Mouse (Mus musculus) forebrain, embryonic 10.5 days (tissue): ENCODE measurements around the gene Ctnnd2. TPM values are rescaled to one million over a fixed set of nuclear protein-coding genes. Genes with fewer than 3 reads are reported as not detected.

Experiments used
- DNase-seq: peaks from one replicate; pipeline ENCODE4 v3.0.0-alpha.2; 2017; ENCODE audit warnings: low spot score; ENCODE audit errors: extremely low spot score
- H3K27ac ChIP-seq: fragments of 300-500 bp; sonication (generic); 2 replicates; pipeline ENCODE4 v1.5.1; 2016; ENCODE audit warnings: mild to moderate bottlenecking
- H3K27me3 ChIP-seq: fragments of 300-500 bp; sonication (generic); 2 replicates; pipeline ENCODE4 v1.6.1; 2016; ENCODE audit warnings: mild to moderate bottlenecking; ENCODE audit not compliant: poor library complexity, severe bottlenecking
- H3K36me3 ChIP-seq: fragments of 300-500 bp; sonication (generic); replicated peaks from 2 replicates; pipeline ENCODE4 v1.6.1; 2016; ENCODE audit warnings: mild to moderate bottlenecking, moderate library complexity
- H3K4me1 ChIP-seq: fragments of 300-500 bp; sonication (generic); 2 replicates; pipeline ENCODE4 v1.6.1; 2016
- H3K4me3 ChIP-seq: fragments of 300-500 bp; sonication (generic); 2 replicates; pipeline ENCODE4 v1.5.1; 2016; ENCODE audit warnings: mild to moderate bottlenecking, moderate library complexity
- H3K9me3 ChIP-seq: fragments of 300-500 bp; sonication (generic); 2 replicates; pipeline ENCODE4 v1.6.1; 2016; ENCODE audit warnings: mild to moderate bottlenecking, moderate library complexity
- WGBS: fragments of 180-500 bp; shearing (Covaris S2); methylation state at CpG from one replicate; pipeline ENCODE4 v1.1.7; 2016; 5-methylcytosine and 5-hydroxymethylcytosine counted together
- polyA plus RNA-seq: library from polyadenylated mRNA; unstranded; fragments of >200 nt; fragmentation: Nextera tagmentation; extraction: Ambion mirVana; gene quantifications from 2 replicates; pipeline ENCODE4 v1.2.1, GENCODE M21; 2016

Gene Ctnnd2
- polyA plus RNA-seq, 1 experiment from 2014 or later: 25.3 TPM

DNA sequence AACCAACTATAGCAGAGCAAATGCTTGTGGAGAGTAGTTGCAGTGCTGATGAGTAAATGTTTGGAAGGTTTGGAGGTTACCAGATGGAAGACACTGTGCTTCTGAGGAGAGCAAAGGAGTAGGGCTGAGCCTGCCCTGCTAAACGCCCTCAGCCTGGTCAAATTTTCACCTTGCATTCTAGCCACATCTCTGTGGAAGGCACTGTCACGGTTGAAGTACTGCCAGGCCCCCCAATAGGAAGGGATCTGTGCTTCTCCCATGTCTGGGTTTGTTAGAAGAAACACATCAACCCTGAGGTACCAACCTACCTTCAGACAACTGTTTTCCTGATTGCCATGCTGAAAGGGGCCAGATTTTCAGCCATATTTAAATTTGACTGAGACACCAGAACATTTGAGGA is 585.6 kb downstream of the Ctnnd2 start:
- Histone ChIP-seq H3K36me3 (no peaks in the 10 kb centered on the region), H3K27me3 (no peaks in the 10 kb centered on the region), H3K27ac (no peak overlapping the region), H3K9me3 (no peaks in the 10 kb centered on the region; the same call in 1 of the 2 replicates), H3K4me1 (no peaks in the 10 kb centered on the region), H3K4me3 (no peak overlapping the region)
- WGBS: 88% methylated on average over 2 of the region's 2 CpGs
- DNase-seq: no peak

DNA sequence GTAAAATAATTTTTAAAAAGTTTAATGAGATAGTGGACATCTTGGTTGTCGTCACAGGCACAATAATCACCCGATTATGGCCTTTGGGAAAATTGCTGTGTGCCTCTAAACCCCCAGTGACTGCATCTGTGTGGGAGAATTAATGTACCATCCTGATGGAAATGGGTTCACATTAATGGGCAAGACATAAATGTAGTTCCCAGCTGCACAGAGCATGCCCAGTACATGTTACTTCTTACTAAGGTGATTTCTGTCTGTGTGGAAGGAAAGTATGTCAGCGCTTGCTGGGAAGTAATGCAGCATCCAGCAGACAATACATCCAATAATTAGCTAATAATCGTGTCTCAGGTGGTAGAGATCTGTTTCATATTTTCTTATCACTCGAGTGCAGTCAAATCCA is 589.8 kb downstream of the Ctnnd2 start:
- H3K27ac ChIP-seq: no peak overlapping the region
- no peaks in the 10 kb centered on the region for H3K9me3 ChIP-seq
- H3K36me3 ChIP-seq: no peaks in the 10 kb centered on the region
- H3K27me3 ChIP-seq: no peaks in the 10 kb centered on the region
- no peak overlapping the region for H3K4me3 ChIP-seq
- no peaks in the 10 kb centered on the region for H3K4me1 ChIP-seq
- WGBS: 90% methylated on average over 5 of the region's 5 CpGs
- DNase-seq: no peak

DNA sequence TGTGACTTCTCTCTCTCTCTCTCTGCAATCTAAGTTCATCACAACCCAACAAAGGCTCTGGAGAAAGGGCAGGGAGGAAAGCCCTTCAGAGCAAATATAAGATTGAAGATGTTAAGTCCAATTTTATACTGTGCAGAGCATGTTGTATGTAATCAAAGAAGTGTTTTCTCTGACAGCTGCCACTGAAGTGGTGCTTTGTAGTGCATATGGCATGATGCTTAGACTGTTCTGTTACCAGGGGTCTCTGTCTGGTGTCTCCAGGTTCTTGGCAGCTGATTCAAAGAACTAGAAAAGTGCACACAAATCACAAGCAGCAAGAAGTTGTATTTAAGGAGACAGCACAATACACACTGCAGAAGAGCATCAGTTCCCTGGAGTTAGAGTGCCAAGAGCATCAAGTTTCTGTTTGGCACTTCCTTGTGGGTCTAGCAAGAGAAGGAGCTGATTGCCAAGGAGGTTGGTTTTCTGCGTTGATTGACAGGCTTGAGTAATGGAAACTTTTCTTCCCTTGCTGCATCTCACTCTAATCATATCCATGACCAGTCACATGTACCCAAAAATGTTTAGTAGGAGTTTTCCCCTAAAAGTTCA is 590.4 kb downstream of the Ctnnd2 start:
- Histone ChIP-seq H3K36me3 (no peaks in the 10 kb centered on the region), H3K27me3 (no peaks in the 10 kb centered on the region), H3K4me3 (no peak overlapping the region), H3K4me1 (no peaks in the 10 kb centered on the region), H3K27ac (no peak overlapping the region), H3K9me3 (no peaks in the 10 kb centered on the region)
- WGBS: 94% methylated on average over 1 of the region's 1 CpGs
- no peak for DNase-seq

DNA sequence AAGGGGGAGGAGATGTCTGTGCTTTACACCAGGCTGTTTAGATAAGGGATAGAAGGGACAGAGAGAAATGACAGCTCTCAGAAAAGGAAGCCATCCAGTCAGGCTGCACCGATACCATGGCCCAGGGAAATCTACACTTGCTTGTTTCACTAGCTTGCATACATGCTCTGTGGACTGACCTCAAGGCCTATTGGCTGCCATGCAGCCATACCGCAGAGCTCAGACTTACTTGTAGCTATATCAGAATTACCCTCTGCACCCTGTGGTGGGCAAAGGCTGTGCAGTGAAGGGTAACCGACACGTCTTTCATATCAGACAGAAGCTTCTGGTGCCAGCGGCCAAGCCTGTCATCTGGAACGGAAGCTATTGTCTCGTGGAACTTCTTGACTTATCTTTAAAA is 604.5 kb downstream of the Ctnnd2 start:
- Histone ChIP-seq H3K27me3 (no peaks in the 10 kb centered on the region), H3K36me3 (no peaks in the 10 kb centered on the region), H3K9me3 (no peaks in the 10 kb centered on the region), H3K27ac (no peak overlapping the region), H3K4me3 (no peak overlapping the region), H3K4me1 (peaks cover 3% of the 10 kb centered on the region; the same call in 1 of the 2 replicates)
- 94% methylated on average over 7 of the region's 7 CpGs for WGBS
- DNase-seq: no peak

DNA sequence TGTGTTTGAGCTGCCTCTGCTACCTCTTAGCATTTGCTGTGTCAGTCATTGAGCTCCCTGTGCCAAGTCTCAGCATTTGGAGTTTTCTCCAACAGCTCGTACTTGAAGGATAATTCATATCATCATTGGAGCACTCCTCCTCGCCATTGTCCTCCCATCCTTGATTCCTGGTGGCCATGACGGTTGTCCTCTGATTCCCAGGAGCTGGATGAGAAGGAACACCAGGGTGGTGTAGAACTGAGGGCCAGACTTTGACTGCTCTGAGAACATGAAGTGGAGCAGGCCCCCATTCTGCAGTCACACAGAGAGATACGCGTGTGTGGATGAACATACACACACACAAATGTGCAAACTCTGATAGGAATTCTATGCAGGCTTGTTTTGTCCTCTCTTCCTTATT is 605.4 kb downstream of the Ctnnd2 start:
- Histone ChIP-seq H3K4me1 (peaks cover 3% of the 10 kb centered on the region; the same call in 1 of the 2 replicates), H3K4me3 (no peak overlapping the region), H3K27me3 (no peaks in the 10 kb centered on the region), H3K27ac (no peak overlapping the region), H3K36me3 (no peaks in the 10 kb centered on the region), H3K9me3 (no peaks in the 10 kb centered on the region)
- DNase-seq: no peak
- 91% methylated on average over 5 of the region's 5 CpGs for WGBS

DNA sequence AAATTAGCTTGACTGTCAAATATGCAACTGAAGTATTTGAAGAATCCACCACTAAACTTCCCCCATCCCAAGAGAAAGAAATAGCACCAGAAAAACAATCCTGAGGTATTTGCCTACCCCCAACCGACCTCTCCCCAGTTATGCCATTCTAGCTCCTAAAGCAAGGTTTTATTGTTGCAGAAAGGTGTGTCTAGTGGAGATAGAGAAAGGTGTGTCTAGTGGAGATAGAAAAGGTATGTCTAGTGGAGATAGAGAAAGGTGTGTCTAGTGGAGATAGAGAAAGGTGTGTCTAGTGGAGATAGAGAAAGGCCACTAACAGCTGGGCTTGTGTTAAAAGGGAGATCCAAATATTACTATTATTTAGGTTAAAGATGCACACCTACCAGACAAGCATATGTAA is 607.5 kb downstream of the Ctnnd2 start:
- Histone ChIP-seq H3K27me3 (no peaks in the 10 kb centered on the region), H3K27ac (no peak overlapping the region), H3K9me3 (no peaks in the 10 kb centered on the region), H3K36me3 (no peaks in the 10 kb centered on the region), H3K4me1 (peaks cover 3% of the 10 kb centered on the region; the same call in 1 of the 2 replicates), H3K4me3 (no peak overlapping the region)
- 89% methylated on average over 1 of the region's 1 CpGs for WGBS
- DNase-seq: no peak

DNA sequence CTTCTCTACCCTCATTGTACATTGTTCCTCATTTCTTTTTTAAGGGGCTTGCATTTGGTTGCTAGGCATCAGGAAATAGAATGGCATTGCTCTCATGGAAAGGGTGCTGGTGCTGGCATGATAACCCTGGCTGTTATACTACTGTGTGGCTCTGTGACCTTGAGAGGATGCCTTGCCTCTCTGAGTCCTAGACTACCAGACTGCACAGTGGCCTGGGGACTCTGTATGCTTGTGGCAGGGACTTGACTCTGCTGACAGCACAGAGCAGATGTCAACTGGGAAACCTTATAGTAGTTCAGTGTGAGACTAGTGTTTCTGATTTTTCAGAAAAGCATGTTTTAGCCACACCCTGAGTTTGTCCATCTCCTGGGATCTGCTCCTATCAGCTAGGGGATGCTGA is 608.6 kb downstream of the Ctnnd2 start:
- H3K9me3 ChIP-seq: no peaks in the 10 kb centered on the region
- H3K27me3 ChIP-seq: no peaks in the 10 kb centered on the region
- H3K36me3 ChIP-seq: no peaks in the 10 kb centered on the region
- H3K4me1 ChIP-seq: peaks cover 3% of the 10 kb centered on the region; the same call in 1 of the 2 replicates
- no peak for DNase-seq
- H3K4me3 ChIP-seq: no peak overlapping the region
- H3K27ac ChIP-seq: no peak overlapping the region

DNA sequence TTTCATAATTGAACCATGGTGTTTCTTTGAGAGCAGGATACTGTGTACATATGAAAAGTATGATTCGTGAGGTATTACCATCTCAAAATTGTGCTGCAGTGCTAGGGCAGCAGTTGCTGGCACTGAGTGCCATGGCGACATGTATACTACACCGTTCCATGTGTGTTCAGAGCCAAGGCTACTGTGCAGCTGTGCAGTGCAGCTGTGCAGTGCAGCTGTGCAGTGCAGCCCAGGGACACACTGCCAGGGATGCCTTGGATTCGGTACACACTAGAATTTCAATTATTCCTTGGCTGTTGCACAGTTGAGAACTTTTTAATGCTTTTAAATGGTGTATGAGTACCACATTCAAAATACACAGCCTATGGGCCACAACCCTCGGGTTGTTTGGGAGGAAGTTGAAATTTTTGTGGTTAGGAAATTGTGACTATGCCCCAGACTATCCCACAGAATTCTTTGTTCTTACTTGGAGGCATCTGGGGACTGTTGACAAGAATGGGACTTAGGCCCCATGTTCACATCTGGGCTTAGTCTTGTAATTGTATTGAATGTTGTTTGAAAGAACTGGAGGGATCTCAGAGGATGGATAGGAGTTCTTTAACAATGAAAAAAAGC is 613.4 kb downstream of the Ctnnd2 start:
- H3K4me1 ChIP-seq: peaks cover 3% of the 10 kb centered on the region; the same call in 1 of the 2 replicates
- H3K9me3 ChIP-seq: no peaks in the 10 kb centered on the region
- H3K27ac ChIP-seq: no peak overlapping the region
- H3K36me3 ChIP-seq: no peaks in the 10 kb centered on the region
- no peak for DNase-seq
- WGBS: 88% methylated on average over 5 of the region's 5 CpGs
- no peaks in the 10 kb centered on the region for H3K27me3 ChIP-seq
- H3K4me3 ChIP-seq: no peak overlapping the region

DNA sequence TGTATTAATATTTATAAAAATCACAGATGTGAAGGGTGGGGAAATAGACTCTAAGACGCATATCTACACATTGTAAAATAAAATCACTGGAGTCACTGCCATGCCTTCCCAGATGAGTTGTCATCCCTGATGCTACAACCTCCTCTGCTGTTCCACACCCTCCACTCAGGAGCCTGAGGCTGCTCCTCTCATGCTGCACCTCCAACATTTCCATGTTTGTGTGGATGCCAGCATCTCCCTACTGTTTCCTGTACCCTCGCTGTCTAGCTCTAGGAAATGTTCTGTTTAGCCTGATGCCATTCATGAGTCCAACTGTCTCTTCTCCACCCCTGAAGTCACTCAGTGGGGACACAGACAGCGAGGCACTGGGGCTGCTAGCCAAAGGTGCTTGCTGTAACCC is 620.9 kb downstream of the Ctnnd2 start:
- no peaks in the 10 kb centered on the region for H3K36me3 ChIP-seq
- 88% methylated on average over 3 of the region's 3 CpGs for WGBS

DNA sequence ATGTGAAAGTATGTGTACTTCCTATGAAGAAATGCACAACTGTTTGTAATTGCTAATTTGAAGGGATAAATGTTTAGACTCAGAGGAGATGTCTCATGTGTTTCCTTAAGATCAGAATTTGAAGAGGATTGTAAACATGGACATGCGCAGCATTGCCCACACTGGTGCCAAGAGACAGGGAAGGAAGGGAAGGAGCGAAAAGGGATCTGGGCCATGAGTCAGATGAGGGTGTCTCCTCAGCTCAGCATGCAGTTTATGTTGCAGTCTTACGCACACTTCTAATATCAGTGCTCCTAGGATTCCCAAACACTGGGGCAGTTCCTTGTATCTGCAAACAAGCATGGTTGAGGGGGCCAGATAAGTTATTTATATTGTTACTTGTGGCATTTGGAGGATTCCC is 623.3 kb downstream of the Ctnnd2 start:
- Histone ChIP-seq H3K4me1 (no peaks in the 10 kb centered on the region), H3K36me3 (no peaks in the 10 kb centered on the region), H3K27me3 (no peaks in the 10 kb centered on the region), H3K27ac (no peak overlapping the region), H3K4me3 (no peak overlapping the region), H3K9me3 (no peaks in the 10 kb centered on the region)
- no peak for DNase-seq
- 95% methylated on average over 3 of the region's 3 CpGs for WGBS

More for the DNA sequence above, 620.9 kb downstream of the Ctnnd2 start:
- DNase-seq: no peak
- no peaks in the 10 kb centered on the region for H3K27me3 ChIP-seq
- H3K9me3 ChIP-seq: no peaks in the 10 kb centered on the region
- H3K4me1 ChIP-seq: no peaks in the 10 kb centered on the region
- no peak overlapping the region for H3K4me3 ChIP-seq
- no peak overlapping the region for H3K27ac ChIP-seq

DNA sequence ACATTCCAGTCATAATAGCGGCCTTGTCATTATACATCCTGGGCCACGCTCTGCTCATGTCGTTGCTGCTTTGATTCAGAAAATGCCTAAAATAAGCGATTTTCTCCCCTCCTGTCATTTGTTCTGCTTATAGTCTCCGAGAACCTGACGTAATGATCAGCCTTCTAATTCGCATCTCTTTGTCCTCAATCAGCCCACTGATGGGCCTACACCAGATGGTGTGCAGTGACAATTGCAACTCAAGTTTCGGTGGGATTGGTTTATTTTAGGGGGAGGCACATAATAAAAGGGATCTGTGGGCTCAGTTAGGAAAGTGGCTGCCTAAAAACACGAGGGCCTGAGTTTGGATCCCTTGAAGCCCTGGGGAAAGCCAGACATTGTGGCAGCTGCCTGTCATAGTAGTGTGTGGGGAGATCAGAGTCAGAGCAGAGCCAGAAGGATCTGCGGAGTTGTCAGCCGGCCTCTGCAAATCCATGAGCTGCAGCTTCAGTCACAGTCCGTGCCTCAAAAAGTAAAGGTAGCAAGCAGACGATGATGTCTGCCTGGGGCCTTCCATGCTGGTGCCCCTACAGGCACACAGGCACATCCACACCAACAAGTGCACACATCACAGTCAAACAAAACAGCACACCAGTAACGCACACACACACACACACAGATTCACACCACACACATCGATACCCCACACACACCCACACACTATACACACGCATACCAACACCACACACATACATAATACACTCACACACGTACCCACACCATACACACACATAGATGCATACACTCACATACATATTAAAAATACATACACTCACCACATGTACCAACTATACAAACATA is 655.3 kb downstream of the Ctnnd2 start:
- no peaks in the 10 kb centered on the region for H3K4me1 ChIP-seq
- WGBS: 87% methylated on average over 17 of the region's 17 CpGs

DNA sequence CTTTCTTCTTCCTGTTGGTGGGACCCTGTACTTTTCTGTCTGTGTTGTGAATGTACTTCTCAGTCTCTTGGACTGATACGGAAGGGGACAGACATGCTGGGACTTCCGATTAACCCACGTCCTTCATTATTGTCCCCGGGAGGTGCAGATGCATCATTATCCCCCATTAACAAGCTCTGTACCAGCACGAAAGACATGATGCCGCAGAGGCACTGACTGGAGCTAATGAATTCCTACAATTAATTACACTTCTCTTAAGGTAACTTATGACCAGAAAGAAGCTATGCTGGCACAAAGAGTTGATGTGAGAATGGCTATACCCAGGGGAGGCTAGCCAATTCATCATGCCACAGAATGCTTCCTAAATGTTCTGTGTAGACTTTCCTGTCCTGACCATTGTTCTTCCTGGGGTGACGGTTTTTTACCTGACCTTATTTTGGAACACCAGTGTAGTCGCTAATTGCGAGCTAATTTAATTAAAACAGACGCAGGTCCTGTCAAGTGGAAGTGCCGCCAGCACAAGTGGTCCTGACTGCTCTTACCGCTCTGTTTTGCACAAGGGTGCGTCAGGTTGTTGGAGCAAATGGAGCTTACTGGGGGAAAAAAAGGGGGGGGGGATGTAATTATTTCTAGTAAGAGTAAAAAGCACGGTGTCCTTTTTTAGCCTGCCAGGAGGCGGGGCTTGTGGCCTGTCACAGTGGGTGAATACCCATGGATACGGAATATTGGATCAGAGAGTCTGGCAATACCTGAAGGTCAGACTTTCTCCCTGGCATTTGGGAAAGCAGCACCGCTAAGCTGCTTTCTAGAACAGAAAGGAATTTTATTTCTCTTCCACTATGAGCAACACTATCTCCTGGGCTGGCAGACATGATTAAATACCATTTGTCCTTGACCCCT is 685.1 kb downstream of the Ctnnd2 start:
- no peaks in the 10 kb centered on the region for H3K9me3 ChIP-seq

More for the DNA sequence above, 655.3 kb downstream of the Ctnnd2 start:
- Histone ChIP-seq H3K27me3 (no peaks in the 10 kb centered on the region), H3K4me3 (no peak overlapping the region), H3K27ac (no peak overlapping the region), H3K9me3 (no peaks in the 10 kb centered on the region), H3K36me3 (no peaks in the 10 kb centered on the region)
- no peak for DNase-seq

More for the DNA sequence above, 685.1 kb downstream of the Ctnnd2 start:
- no peak for DNase-seq
- H3K4me1 ChIP-seq: peaks cover 11% of the 10 kb centered on the region
- H3K36me3 ChIP-seq: no peaks in the 10 kb centered on the region
- H3K27me3 ChIP-seq: no peaks in the 10 kb centered on the region; the same call in 1 of the 2 replicates
- no peak overlapping the region for H3K27ac ChIP-seq
- H3K4me3 ChIP-seq: no peak overlapping the region
- WGBS: 71% methylated on average over 17 of the region's 17 CpGs
